Mouse (Mus musculus): ENCODE measurements around the gene Esr1. TPM values are rescaled to one million over a fixed set of nuclear protein-coding genes. Genes with fewer than 3 reads are reported as not detected.
A peak's percentile ranks its signal among the peaks of the same experiment; 100 is the strongest.
"Not testable (repeated sequence)": the region's sequence is repeated elsewhere in the genome, so short reads cannot be mapped to it uniquely, and the experiment has no call there.

Esr1 gene
- polyA plus RNA-seq, 1 experiment, result 23.3 TPM

GRCm38 (mm10) chr10:4620596-4621504, 9.5 kb downstream of the Esr1 start:
- DNase-seq (ENCODE audit: low read depth), result no peak

- no peak for DNase-seq (ENCODE audit: low read depth)
Observed at GRCm38 (mm10) chr10:4621505-4621815, 10.1 kb downstream of the Esr1 start.

- DNase-seq (ENCODE audit: low read depth), result no peak
Observed at GRCm38 (mm10) chr10:4623319-4623718, 11.9 kb downstream of the Esr1 start.

- no peak for DNase-seq (ENCODE audit: low read depth)
Observed at GRCm38 (mm10) chr10:4624581-4624980, 13.2 kb downstream of the Esr1 start.

- DNase-seq (ENCODE audit: low read depth), result no peak
Observed at GRCm38 (mm10) chr10:4625300-4625699, 13.9 kb downstream of the Esr1 start.

- DNase-seq (ENCODE audit: low read depth), result no peak
Observed at GRCm38 (mm10) chr10:4626432-4626831, 15.0 kb downstream of the Esr1 start.

- no peak for DNase-seq (ENCODE audit: low read depth)
Observed at GRCm38 (mm10) chr10:4626996-4627395, 15.6 kb downstream of the Esr1 start.

- no peak for DNase-seq (ENCODE audit: low read depth)
Observed at GRCm38 (mm10) chr10:4627415-4627814, 16.0 kb downstream of the Esr1 start.

- DNase-seq (ENCODE audit: low read depth), result no peak
Observed at GRCm38 (mm10) chr10:4629314-4629713, 17.9 kb downstream of the Esr1 start.

- no peak for DNase-seq (ENCODE audit: low read depth)
Observed at GRCm38 (mm10) chr10:4632211-4632704, 20.9 kb downstream of the Esr1 start.

- DNase-seq (ENCODE audit: low read depth), result no peak
Observed at GRCm38 (mm10) chr10:4633287-4634030, 22.1 kb downstream of the Esr1 start.

GRCm38 (mm10) chr10:4635740-4636139, 24.3 kb downstream of the Esr1 start:
- DNase-seq (ENCODE audit: low read depth), result no peak

- DNase-seq (ENCODE audit: low read depth), result no peak
Observed at GRCm38 (mm10) chr10:4646074-4646473, 34.7 kb downstream of the Esr1 start.

- DNase-seq (ENCODE audit: low read depth), result no peak
Observed at GRCm38 (mm10) chr10:4646851-4647250, 35.5 kb downstream of the Esr1 start.

GRCm38 (mm10) chr10:4665380-4665779, 54.0 kb downstream of the Esr1 start:
- DNase-seq (ENCODE audit: low read depth), result no peak

- DNase-seq (ENCODE audit: low read depth), result peak; percentile 40
Observed at GRCm38 (mm10) chr10:4667006-4667405, 55.6 kb downstream of the Esr1 start.

GRCm38 (mm10) chr10:4670053-4670452, 58.7 kb downstream of the Esr1 start:
- no peak for DNase-seq (ENCODE audit: low read depth)

GRCm38 (mm10) chr10:4671876-4672275, 60.5 kb downstream of the Esr1 start:
- DNase-seq (ENCODE audit: low read depth), result no peak

GRCm38 (mm10) chr10:4673311-4673816, 62.0 kb downstream of the Esr1 start:
- no peak for DNase-seq (ENCODE audit: low read depth)

GRCm38 (mm10) chr10:4674983-4675592, 63.7 kb downstream of the Esr1 start:
- DNase-seq (ENCODE audit: low read depth), result not testable (repeated sequence)

- DNase-seq (ENCODE audit: low read depth), result peak; percentile 52
Observed at GRCm38 (mm10) chr10:4683106-4683505, 71.7 kb downstream of the Esr1 start.

GRCm38 (mm10) chr10:4683711-4684265, 72.4 kb downstream of the Esr1 start:
- DNase-seq (ENCODE audit: low read depth), result no peak
